Mouse (Mus musculus): ENCODE measurements around the gene Akt3.

DNA sequence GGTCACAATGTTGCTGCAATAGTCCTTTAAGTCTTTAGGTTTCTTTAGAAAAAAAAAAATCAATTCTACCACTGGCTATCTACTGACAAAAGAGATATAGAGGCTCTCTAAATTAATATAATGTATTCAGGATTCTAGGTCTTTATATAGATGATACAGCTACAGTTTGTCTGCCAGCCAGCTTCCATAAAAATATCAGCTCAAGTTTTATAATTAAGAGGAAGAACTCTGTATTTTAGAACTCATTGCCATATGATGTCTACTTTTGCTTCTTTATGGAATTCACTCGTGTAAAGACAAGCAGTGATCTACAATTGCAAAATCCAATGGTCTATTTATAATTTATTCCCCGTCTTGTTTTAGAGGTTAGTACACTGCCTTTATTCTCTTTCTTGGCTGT is 188.8 kb downstream of the Akt3 start:
- TF ChIP-seq CTCF (IDR thresholded peaks at IDR 0.05; ENCODE audit: extremely low read depth, insufficient read depth, low read length) (no peak), POLR2A (IDR thresholded peaks at IDR 0.05; ENCODE audit: extremely low read depth, insufficient read depth, low read length) (no peak)

Measured in cortical plate, adult 2 months (tissue).